Mouse (Mus musculus): ENCODE results near the gene Stpg1. TPM values are rescaled to one million over a fixed set of nuclear protein-coding genes. Genes with fewer than 3 reads are reported as not detected.

The Stpg1 gene
- polyA plus RNA-seq, 1 experiment from 2014 or later, result 1.3 TPM

- peak; percentile 31; the same call in 1 of the 2 replicates for ATAC-seq
- peaks cover 18% of the 10 kb centered on the region for H3K36me3 ChIP-seq
These were observed 684 bp upstream of the Stpg1 start for GRCm38 (mm10) chr4:135493691-135494520.

GRCm38 (mm10) chr4:135495397-135495791, 804 bp downstream of the Stpg1 start:
- H3K9ac ChIP-seq (replicated peaks), result peak overlapping the region; percentile 66; the same call in 1 of the 2 replicates
- ATAC-seq, result no peak
- peaks cover 2% of the 10 kb centered on the region for H3K9me3 ChIP-seq
- no peak overlapping the region for H3K27ac ChIP-seq
- H3K36me3 ChIP-seq, result peaks cover 5% of the 10 kb centered on the region
- H3K4me2 ChIP-seq (replicated peaks), result peak overlapping the region; percentile 97
- H3K27me3 ChIP-seq, result peaks cover 13% of the 10 kb centered on the region; the same call in 1 of the 2 replicates
- peaks cover 20% of the 10 kb centered on the region for H3K4me1 ChIP-seq (replicated peaks)
- H3K4me3 ChIP-seq (replicated peaks), result peak overlapping the region; percentile 75
- WGBS, result 9% methylated on average over 9 of the region's 9 CpGs

More at GRCm38 (mm10) chr4:135493691-135494520, 684 bp upstream of the Stpg1 start:
- Histone ChIP-seq H3K4me2 (replicated peaks) (peak overlapping the region; percentile 97), H3K4me1 (replicated peaks) (peaks cover 20% of the 10 kb centered on the region), H3K9me3 (0 out of 2 replicates have a peak, but pooled peaks cover 3% of the 10 kb centered on the region), H3K27me3 (peaks cover 13% of the 10 kb centered on the region; the same call in 1 of the 2 replicates), H3K4me3 (replicated peaks) (peak overlapping the region; percentile 75), H3K27ac (no peak overlapping the region; the same call in none of the 2 replicates), H3K9ac (replicated peaks) (peak overlapping the region; percentile 57)
- 1% methylated on average over 33 of the region's 33 CpGs for WGBS

- peaks cover 20% of the 10 kb centered on the region for H3K4me1 ChIP-seq (replicated peaks)
- H3K9ac ChIP-seq (replicated peaks), result no peak overlapping the region
- H3K9me3 ChIP-seq, result peaks cover 6% of the 10 kb centered on the region
- peak overlapping the region; percentile 97 for H3K4me2 ChIP-seq (replicated peaks)
- H3K4me3 ChIP-seq (replicated peaks), result peak overlapping the region; percentile 75; the same call in 1 of the 2 replicates
- ATAC-seq, result no peak
- H3K27me3 ChIP-seq, result peaks cover 11% of the 10 kb centered on the region; the same call in 1 of the 2 replicates
- WGBS, result 16% methylated on average over 18 of the region's 18 CpGs
- no peak overlapping the region for H3K27ac ChIP-seq
- peaks cover under 1% of the 10 kb centered on the region for H3K36me3 ChIP-seq
These were observed 1.2 kb downstream of the Stpg1 start for GRCm38 (mm10) chr4:135495810-135496209.

- H3K9me3 ChIP-seq, result peaks cover 8% of the 10 kb centered on the region
- H3K36me3 ChIP-seq, result no peaks in the 10 kb centered on the region
- H3K9ac ChIP-seq (replicated peaks), result no peak overlapping the region
- H3K27ac ChIP-seq, result no peak overlapping the region
- no peak overlapping the region for H3K4me3 ChIP-seq (replicated peaks)
- H3K4me1 ChIP-seq (replicated peaks), result peaks cover 18% of the 10 kb centered on the region
- 83% methylated on average over 6 of the region's 6 CpGs for WGBS
- no peak for ATAC-seq
- 0 out of 2 replicates have a peak, but pooled peaks cover 3% of the 10 kb centered on the region for H3K27me3 ChIP-seq
- no peak overlapping the region for H3K4me2 ChIP-seq (replicated peaks)
These were observed 3.5 kb downstream of the Stpg1 start for GRCm38 (mm10) chr4:135498136-135498535.

GRCm38 (mm10) chr4:135499831-135500230, 5.2 kb downstream of the Stpg1 start:
- Histone ChIP-seq H3K27ac (no peak overlapping the region), H3K27me3 (0 out of 2 replicates have a peak, but pooled peaks cover 3% of the 10 kb centered on the region), H3K4me2 (replicated peaks) (no peak overlapping the region), H3K9ac (replicated peaks) (no peak overlapping the region), H3K4me3 (replicated peaks) (no peak overlapping the region), H3K4me1 (replicated peaks) (peaks cover 9% of the 10 kb centered on the region), H3K36me3 (no peaks in the 10 kb centered on the region), H3K9me3 (peaks cover 8% of the 10 kb centered on the region)
- WGBS, result 79% methylated on average over 3 of the region's 3 CpGs
- no peak for ATAC-seq

- ATAC-seq, result no peak
- Histone ChIP-seq H3K27ac (no peak overlapping the region), H3K4me1 (replicated peaks) (no peaks in the 10 kb centered on the region), H3K9ac (replicated peaks) (no peak overlapping the region), H3K27me3 (no peaks in the 10 kb centered on the region), H3K9me3 (peaks cover 8% of the 10 kb centered on the region), H3K36me3 (no peaks in the 10 kb centered on the region), H3K4me3 (replicated peaks) (no peak overlapping the region), H3K4me2 (replicated peaks) (no peak overlapping the region)
- 49% methylated on average over 4 of the region's 4 CpGs for WGBS
These were observed 7.0 kb downstream of the Stpg1 start for GRCm38 (mm10) chr4:135501587-135501986.

GRCm38 (mm10) chr4:135505794-135506193, 11.2 kb downstream of the Stpg1 start:
- 68% methylated on average over 11 of the region's 11 CpGs for WGBS
- Histone ChIP-seq H3K9me3 (peaks cover 2% of the 10 kb centered on the region), H3K4me2 (replicated peaks) (no peak overlapping the region), H3K4me1 (replicated peaks) (peaks cover 13% of the 10 kb centered on the region), H3K27me3 (peaks cover 8% of the 10 kb centered on the region), H3K9ac (replicated peaks) (no peak overlapping the region), H3K36me3 (no peaks in the 10 kb centered on the region), H3K27ac (no peak overlapping the region), H3K4me3 (replicated peaks) (no peak overlapping the region)
- no peak for ATAC-seq

- 17% methylated on average over 22 of the region's 22 CpGs for WGBS
- H3K4me3 ChIP-seq (replicated peaks), result peak overlapping the region; percentile 12
- peak; percentile 58 for ATAC-seq
These were observed 13.2 kb downstream of the Stpg1 start for GRCm38 (mm10) chr4:135507547-135508350.

GRCm38 (mm10) chr4:135508419-135509039, 13.9 kb downstream of the Stpg1 start:
- Histone ChIP-seq H3K9ac (replicated peaks) (peak overlapping the region; percentile 53; the same call in 1 of the 2 replicates), H3K4me1 (replicated peaks) (peaks cover 13% of the 10 kb centered on the region), H3K9me3 (no peaks in the 10 kb centered on the region), H3K4me3 (replicated peaks) (no peak overlapping the region), H3K36me3 (no peaks in the 10 kb centered on the region), H3K27ac (no peak overlapping the region), H3K4me2 (replicated peaks) (peak overlapping the region; percentile 48), H3K27me3 (peaks cover 8% of the 10 kb centered on the region)
- ATAC-seq, result peak; percentile 68
- 14% methylated on average over 13 of the region's 13 CpGs for WGBS

More at GRCm38 (mm10) chr4:135507547-135508350, 13.2 kb downstream of the Stpg1 start:
- Histone ChIP-seq H3K27me3 (peaks cover 8% of the 10 kb centered on the region), H3K27ac (no peak overlapping the region), H3K9me3 (no peaks in the 10 kb centered on the region), H3K36me3 (no peaks in the 10 kb centered on the region), H3K9ac (replicated peaks) (no peak overlapping the region; the same call in 1 of the 2 replicates), H3K4me1 (replicated peaks) (peaks cover 13% of the 10 kb centered on the region), H3K4me2 (replicated peaks) (peak overlapping the region; percentile 43)

- 63% methylated on average over 12 of the region's 12 CpGs for WGBS
- H3K27me3 ChIP-seq, result peaks cover 8% of the 10 kb centered on the region
- H3K4me3 ChIP-seq (replicated peaks), result no peak overlapping the region
- H3K36me3 ChIP-seq, result no peaks in the 10 kb centered on the region
- H3K27ac ChIP-seq, result no peak overlapping the region
- H3K9me3 ChIP-seq, result no peaks in the 10 kb centered on the region
- no peak for ATAC-seq
- no peak overlapping the region for H3K9ac ChIP-seq (replicated peaks)
- no peak overlapping the region for H3K4me2 ChIP-seq (replicated peaks)
- H3K4me1 ChIP-seq (replicated peaks), result peaks cover 13% of the 10 kb centered on the region
These were observed 14.9 kb downstream of the Stpg1 start for GRCm38 (mm10) chr4:135509515-135509914.

GRCm38 (mm10) chr4:135513865-135514264, 19.3 kb downstream of the Stpg1 start:
- H3K4me1 ChIP-seq (replicated peaks), result peaks cover 6% of the 10 kb centered on the region
- H3K27ac ChIP-seq, result no peak overlapping the region
- no peak overlapping the region for H3K4me3 ChIP-seq (replicated peaks)
- no peak overlapping the region for H3K9ac ChIP-seq (replicated peaks)
- no peaks in the 10 kb centered on the region; the same call in 1 of the 2 replicates for H3K9me3 ChIP-seq
- peaks cover 8% of the 10 kb centered on the region for H3K27me3 ChIP-seq
- H3K36me3 ChIP-seq, result no peaks in the 10 kb centered on the region
- no peak overlapping the region for H3K4me2 ChIP-seq (replicated peaks)
- no peak for ATAC-seq
- WGBS, result 82% methylated on average over 7 of the region's 7 CpGs

All from midbrain, embryonic 13.5 days (tissue).